Mouse (Mus musculus): ENCODE measurements around the gene Il6ra. TPM values are rescaled to one million over a fixed set of nuclear protein-coding genes. Genes with fewer than 3 reads are reported as not detected.

The Il6ra gene
- total and polyA plus RNA-seq, 2 experiments from 2014 or later: 0.99 to 1.8 TPM

DNA sequence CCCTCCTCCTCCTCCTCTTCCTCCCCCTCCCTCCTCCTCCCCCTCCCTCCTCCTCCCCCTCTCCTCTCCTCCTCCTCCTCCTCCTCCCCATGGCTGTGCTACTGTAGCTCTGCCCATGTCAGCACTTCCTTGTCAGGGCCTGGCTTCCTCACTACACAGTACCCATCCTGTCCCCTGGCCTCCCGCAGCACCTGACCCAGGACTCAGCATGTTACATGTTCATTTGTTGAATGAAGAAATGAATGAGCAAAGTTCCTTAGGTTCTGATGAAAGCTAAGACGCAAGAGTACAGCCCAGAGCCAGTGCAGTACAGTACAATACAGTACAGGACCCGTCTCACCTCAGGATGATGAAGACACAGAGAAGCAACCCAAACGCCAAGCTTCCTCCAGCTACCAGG is 36.5 kb downstream of the Il6ra start:
- TF ChIP-seq CTCF (IDR thresholded peaks at IDR 0.05): no peak
- no peaks in the 10 kb centered on the region for H3K36me3 ChIP-seq (ENCODE audit: insufficient read depth, low read length)
- ATAC-seq (ENCODE audit: low FRiP score) (no peak), DNase-seq (ENCODE audit: low spot score) (no peak)
- WGBS: 74% methylated on average over 4 of the region's 4 CpGs
- H3K9me3 ChIP-seq (ENCODE audit: low read length): no peaks in the 10 kb centered on the region
- H3K4me1 ChIP-seq (ENCODE audit: insufficient read depth, low read length): no peaks in the 10 kb centered on the region
- H3K9ac ChIP-seq (replicated peaks; ENCODE audit: low read length, poor library complexity, severe bottlenecking): no peak overlapping the region
- peaks cover 10% of the 10 kb centered on the region; the same call in 1 of the 2 replicates for H3K27me3 ChIP-seq (ENCODE audit: insufficient read depth, low read length)
- H3K4me2 ChIP-seq (ENCODE audit: low read depth, low read length, poor library complexity, severe bottlenecking): no peak overlapping the region
- no peak overlapping the region for H3K4me3 ChIP-seq (ENCODE audit: low read depth, low read length)
- H3K27ac ChIP-seq (ENCODE audit: low read depth, low read length): no peak overlapping the region

DNA sequence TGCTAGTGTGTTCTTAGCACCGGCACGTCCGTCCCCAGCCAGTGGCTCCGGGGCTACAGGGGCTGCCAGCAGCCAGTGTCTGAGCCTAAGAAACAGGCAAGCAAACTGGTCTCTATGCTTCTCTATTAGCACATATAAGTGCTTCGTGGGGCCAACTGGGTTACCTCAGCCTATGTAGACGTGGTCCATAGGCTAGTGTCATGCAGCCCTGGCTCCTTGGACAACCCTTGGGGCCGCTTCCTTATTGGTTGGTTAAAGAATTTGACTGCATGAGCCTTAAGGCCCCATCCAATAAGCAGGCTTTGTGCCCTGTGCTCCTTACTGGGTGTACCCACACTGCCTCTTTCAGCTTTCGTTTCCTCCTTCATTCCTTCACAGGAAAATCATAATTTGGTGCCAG is 37.2 kb downstream of the Il6ra start:
- DNase-seq (ENCODE audit: low spot score) (no peak), ATAC-seq (ENCODE audit: low FRiP score) (no peak)
- H3K9ac ChIP-seq (replicated peaks; ENCODE audit: low read length, poor library complexity, severe bottlenecking): no peak overlapping the region
- TF ChIP-seq CTCF (IDR thresholded peaks at IDR 0.05): no peak
- no peaks in the 10 kb centered on the region for H3K9me3 ChIP-seq (ENCODE audit: low read length)
- no peaks in the 10 kb centered on the region for H3K4me1 ChIP-seq (ENCODE audit: insufficient read depth, low read length)
- WGBS: 72% methylated on average over 8 of the region's 8 CpGs
- H3K27ac ChIP-seq (ENCODE audit: low read depth, low read length): no peak overlapping the region
- no peaks in the 10 kb centered on the region for H3K36me3 ChIP-seq (ENCODE audit: insufficient read depth, low read length)
- H3K27me3 ChIP-seq (ENCODE audit: insufficient read depth, low read length): peaks cover 7% of the 10 kb centered on the region; the same call in 1 of the 2 replicates
- no peak overlapping the region for H3K4me3 ChIP-seq (ENCODE audit: low read depth, low read length)
- H3K4me2 ChIP-seq (ENCODE audit: low read depth, low read length, poor library complexity, severe bottlenecking): no peak overlapping the region

GRCm38 (mm10) chr3:89875021-89875420 is 38.0 kb downstream of the Il6ra start:
- Histone ChIP-seq H3K9ac (replicated peaks; ENCODE audit: low read length, poor library complexity, severe bottlenecking) (no peak overlapping the region), H3K36me3 (ENCODE audit: insufficient read depth, low read length) (no peaks in the 10 kb centered on the region), H3K27ac (ENCODE audit: low read depth, low read length) (no peak overlapping the region), H3K4me1 (ENCODE audit: insufficient read depth, low read length) (no peaks in the 10 kb centered on the region), H3K4me2 (ENCODE audit: low read depth, low read length, poor library complexity, severe bottlenecking) (no peak overlapping the region), H3K4me3 (ENCODE audit: low read depth, low read length) (no peak overlapping the region), H3K9me3 (ENCODE audit: low read length) (no peaks in the 10 kb centered on the region), H3K27me3 (ENCODE audit: insufficient read depth, low read length) (peaks cover 4% of the 10 kb centered on the region; the same call in 1 of the 2 replicates)
- no peak for DNase-seq (ENCODE audit: low spot score)
- TF ChIP-seq CTCF (IDR thresholded peaks at IDR 0.05): no peak
- no peak for ATAC-seq (ENCODE audit: low FRiP score)
- 85% methylated on average over 9 of the region's 9 CpGs for WGBS

- Histone ChIP-seq H3K4me1 (ENCODE audit: insufficient read depth, low read length) (no peaks in the 10 kb centered on the region), H3K4me3 (ENCODE audit: low read depth, low read length) (no peak overlapping the region), H3K4me2 (ENCODE audit: low read depth, low read length, poor library complexity, severe bottlenecking) (no peak overlapping the region), H3K36me3 (ENCODE audit: insufficient read depth, low read length) (no peaks in the 10 kb centered on the region), H3K27me3 (ENCODE audit: insufficient read depth, low read length) (peaks cover 4% of the 10 kb centered on the region; the same call in 1 of the 2 replicates), H3K27ac (ENCODE audit: low read depth, low read length) (no peak overlapping the region), H3K9ac (replicated peaks; ENCODE audit: low read length, poor library complexity, severe bottlenecking) (no peak overlapping the region), H3K9me3 (ENCODE audit: low read length) (no peaks in the 10 kb centered on the region)
- 88% methylated on average over 5 of the region's 5 CpGs for WGBS
- ATAC-seq (ENCODE audit: low FRiP score): no peak
- no peak for DNase-seq (ENCODE audit: low spot score)
- no peak for TF ChIP-seq CTCF (IDR thresholded peaks at IDR 0.05)
These were observed 38.9 kb downstream of the Il6ra start for GRCm38 (mm10) chr3:89874076-89874475.

GRCm38 (mm10) chr3:89872684-89873083 is 40.3 kb downstream of the Il6ra start:
- Histone ChIP-seq H3K9ac (replicated peaks; ENCODE audit: low read length, poor library complexity, severe bottlenecking) (no peak overlapping the region), H3K4me3 (ENCODE audit: low read depth, low read length) (no peak overlapping the region), H3K4me1 (ENCODE audit: insufficient read depth, low read length) (no peaks in the 10 kb centered on the region; the same call in 1 of the 2 replicates), H3K9me3 (ENCODE audit: low read length) (no peaks in the 10 kb centered on the region), H3K27ac (ENCODE audit: low read depth, low read length) (no peak overlapping the region), H3K36me3 (ENCODE audit: insufficient read depth, low read length) (no peaks in the 10 kb centered on the region), H3K4me2 (ENCODE audit: low read depth, low read length, poor library complexity, severe bottlenecking) (no peak overlapping the region), H3K27me3 (ENCODE audit: insufficient read depth, low read length) (peaks cover 4% of the 10 kb centered on the region; the same call in 1 of the 2 replicates)
- 79% methylated on average over 6 of the region's 6 CpGs for WGBS
- no peak for ATAC-seq (ENCODE audit: low FRiP score)
- TF ChIP-seq CTCF (IDR thresholded peaks at IDR 0.05): no peak
- DNase-seq (ENCODE audit: low spot score): no peak

GRCm38 (mm10) chr3:89872209-89872608 is 40.8 kb downstream of the Il6ra start:
- Histone ChIP-seq H3K4me3 (ENCODE audit: low read depth, low read length) (no peak overlapping the region), H3K27ac (ENCODE audit: low read depth, low read length) (no peak overlapping the region), H3K9me3 (ENCODE audit: low read length) (no peaks in the 10 kb centered on the region), H3K9ac (replicated peaks; ENCODE audit: low read length, poor library complexity, severe bottlenecking) (no peak overlapping the region), H3K36me3 (ENCODE audit: insufficient read depth, low read length) (no peaks in the 10 kb centered on the region), H3K27me3 (ENCODE audit: insufficient read depth, low read length) (peaks cover under 1% of the 10 kb centered on the region; the same call in 1 of the 2 replicates), H3K4me2 (ENCODE audit: low read depth, low read length, poor library complexity, severe bottlenecking) (no peak overlapping the region), H3K4me1 (ENCODE audit: insufficient read depth, low read length) (no peaks in the 10 kb centered on the region; the same call in 1 of the 2 replicates)
- ATAC-seq (ENCODE audit: low FRiP score) (no peak), DNase-seq (ENCODE audit: low spot score) (no peak)
- no peak for TF ChIP-seq CTCF (IDR thresholded peaks at IDR 0.05)
- WGBS: 84% methylated on average over 7 of the region's 7 CpGs
